Mouse (Mus musculus) kidney, postnatal 14 days (tissue): ENCODE measurements around the gene Gm13304.
"Not testable (repeated sequence)": the region's sequence is repeated elsewhere in the genome, so short reads cannot be mapped to it uniquely, and the experiment has no call there.

Experiments
- DNase-seq: peaks from one replicate; pipeline ENCODE4 v3.0.0; 2022; ENCODE audit warnings: mixed read lengths

Gm13304 gene

GRCm38 (mm10) chr4:42114517-42114916 lies at the start of gene Gm13304:
Gene Gm13304, plus strand, starts transcription at chr4:42114817.
- DNase-seq = not testable (repeated sequence)

- DNase-seq = not testable (repeated sequence)
Measured at GRCm38 (mm10) chr4:42090907-42091306, 23.7 kb upstream of the Gm13304 start, which contains the start of gene Gm3893. Gene Gm3893, plus strand, starts transcription at chr4:42091207.

- DNase-seq = not testable (repeated sequence)
Measured at GRCm38 (mm10) chr4:42153136-42153535, 38.5 kb downstream of the Gm13304 start, which contains the start of gene Gm13306. Gene Gm13306, plus strand, starts transcription at chr4:42153436.
